Mouse (Mus musculus) liver, adult 2 months (tissue): ENCODE measurements around the gene Strbp.

Experiments
- CTCF ChIP-seq: fragments of 200-500 bp; IDR thresholded peaks from 2 replicates; pipeline ENCODE4 v1.5.1; 2011; ENCODE audit warnings: low read depth, low read length, control low read depth
- POLR2A ChIP-seq: fragments of 200-500 bp; IDR thresholded peaks from 2 replicates; pipeline ENCODE4 v1.6.1; 2011; ENCODE audit warnings: low read length, control low read depth; ENCODE audit not compliant: insufficient read depth; ENCODE audit errors: extremely low read depth

GRCm38 (mm10) chr2:37531639-37532038 is 172.0 kb downstream of the Strbp start:
- TF ChIP-seq CTCF (no peak), POLR2A (no peak)
